Mouse (Mus musculus): ENCODE results near the gene Hfe. TPM values are rescaled to one million over a fixed set of nuclear protein-coding genes. Genes with fewer than 3 reads are reported as not detected.

Hfe gene
- polyA plus RNA-seq, 1 experiment: 4.5 TPM

DNA sequence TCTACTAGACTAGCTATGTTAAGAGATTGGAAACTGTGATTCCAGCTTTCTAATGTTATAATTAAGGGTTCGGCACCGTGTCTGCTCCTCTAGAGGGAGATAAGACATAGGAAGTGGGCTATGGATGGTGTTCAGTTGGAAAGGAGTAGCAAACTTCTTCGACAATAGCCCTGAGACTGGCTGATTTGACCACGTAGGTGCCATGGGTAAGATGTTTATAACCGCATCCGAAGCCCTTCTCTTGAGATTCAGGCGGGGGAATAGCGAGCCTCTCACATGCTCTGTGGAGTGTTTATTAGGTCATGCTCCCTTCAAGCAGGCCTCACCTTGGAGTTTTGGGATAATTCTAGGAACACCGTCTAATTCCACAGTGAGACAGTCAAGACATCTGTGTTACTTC, 15.7 kb downstream of the Hfe start:
- TF ChIP-seq POLR2A (IDR thresholded peaks at IDR 0.05; ENCODE audit: borderline replicate concordance, control insufficient read depth, low read depth, low read length) (no peak), CTCF (IDR thresholded peaks at IDR 0.05; ENCODE audit: control insufficient read depth, insufficient read depth, low read length) (no peak)
- no peaks in the 10 kb centered on the region for H3K4me1 ChIP-seq (ENCODE audit: control insufficient read depth, insufficient read depth, low read length)
- no peak overlapping the region for H3K4me3 ChIP-seq (replicated peaks; ENCODE audit: control insufficient read depth, low read depth, low read length)
- no peak overlapping the region for H3K27ac ChIP-seq (ENCODE audit: control insufficient read depth, insufficient read depth, low read depth, low read length, poor library complexity)
- 85% methylated on average over 9 of the region's 9 CpGs for whole genome bisulfite sequencing

DNA sequence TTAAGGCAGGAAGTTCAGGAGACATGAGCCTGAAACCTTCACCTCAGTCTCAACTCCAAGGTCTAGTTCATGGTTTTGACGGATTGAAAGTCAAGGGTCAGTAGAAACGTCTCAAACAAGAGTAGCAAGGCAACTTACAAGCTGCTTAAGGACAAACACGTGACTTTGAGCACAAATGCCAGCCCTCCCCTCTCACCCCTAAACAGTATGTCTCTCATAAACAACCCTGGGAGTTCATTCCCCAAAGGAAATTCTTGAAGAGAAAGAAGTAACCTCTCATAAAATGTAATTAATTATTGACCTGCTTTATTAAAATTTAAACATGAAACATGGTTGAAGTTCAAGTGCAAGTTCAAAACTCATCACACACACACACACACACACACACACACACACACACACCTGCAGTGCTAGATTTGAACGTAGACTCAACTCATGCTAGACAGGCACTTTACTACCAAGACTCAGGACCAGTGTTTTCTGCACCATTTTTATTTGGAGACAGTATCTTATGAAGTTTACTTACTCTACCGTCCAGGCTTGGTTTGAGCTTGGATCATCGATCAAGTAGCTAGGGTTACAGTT, 16.7 kb downstream of the Hfe start:
- no peak overlapping the region for H3K27ac ChIP-seq (ENCODE audit: control insufficient read depth, insufficient read depth, low read depth, low read length, poor library complexity)
- no peak overlapping the region for H3K4me3 ChIP-seq (replicated peaks; ENCODE audit: control insufficient read depth, low read depth, low read length)
- TF ChIP-seq POLR2A (IDR thresholded peaks at IDR 0.05; ENCODE audit: borderline replicate concordance, control insufficient read depth, low read depth, low read length): no peak
- no peak for TF ChIP-seq CTCF (IDR thresholded peaks at IDR 0.05; ENCODE audit: control insufficient read depth, insufficient read depth, low read length)
- 83% methylated on average over 6 of the region's 6 CpGs for WGBS
- H3K4me1 ChIP-seq (ENCODE audit: control insufficient read depth, insufficient read depth, low read length): peaks cover 1% of the 10 kb centered on the region; the same call in 1 of the 2 replicates

DNA sequence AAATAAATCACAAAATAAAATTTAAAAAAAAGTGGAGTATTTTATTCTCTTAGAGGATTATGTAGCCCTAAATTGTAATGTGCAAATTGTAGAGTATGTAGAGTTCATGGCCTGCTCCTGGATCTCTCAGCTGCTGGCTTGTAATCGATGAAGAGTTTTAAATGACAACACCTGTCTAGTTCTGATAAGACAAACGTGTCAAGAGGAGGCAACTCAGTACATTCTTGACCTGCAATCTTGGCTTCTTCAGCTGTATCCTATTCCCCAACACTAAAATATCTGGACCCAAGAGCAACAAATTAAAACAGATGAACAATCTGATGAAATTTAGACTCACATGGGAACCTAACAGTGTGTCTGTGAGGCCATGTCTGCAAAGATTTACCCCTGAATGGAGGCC, 21.2 kb downstream of the Hfe start:
- peaks cover 1% of the 10 kb centered on the region; the same call in 1 of the 2 replicates for H3K4me1 ChIP-seq (ENCODE audit: control insufficient read depth, insufficient read depth, low read length)
- TF ChIP-seq CTCF (IDR thresholded peaks at IDR 0.05; ENCODE audit: control insufficient read depth, insufficient read depth, low read length) (no peak), POLR2A (IDR thresholded peaks at IDR 0.05; ENCODE audit: borderline replicate concordance, control insufficient read depth, low read depth, low read length) (no peak)
- WGBS: 64% methylated on average over 2 of the region's 2 CpGs
- no peak overlapping the region for H3K4me3 ChIP-seq (replicated peaks; ENCODE audit: control insufficient read depth, low read depth, low read length)
- no peak overlapping the region for H3K27ac ChIP-seq (ENCODE audit: control insufficient read depth, insufficient read depth, low read depth, low read length, poor library complexity)

DNA sequence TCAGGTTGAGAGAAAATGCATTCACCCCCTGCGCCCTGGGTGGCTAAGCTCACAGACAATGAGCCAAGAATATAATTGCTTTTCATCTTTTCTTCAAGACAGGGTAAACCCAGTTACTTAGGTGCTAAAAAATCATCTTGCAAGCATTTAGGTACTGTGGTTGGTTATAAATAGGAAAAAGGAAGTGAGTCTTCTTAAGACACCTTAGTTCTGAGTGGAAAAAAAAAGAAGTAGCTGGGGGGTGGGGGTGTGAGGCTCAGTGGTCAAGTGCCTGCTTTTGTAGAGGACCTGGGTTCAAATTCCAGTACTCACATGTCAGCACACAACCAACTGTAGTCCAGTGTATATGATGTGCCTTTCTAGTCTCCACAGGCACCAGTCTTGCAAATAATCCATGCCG, 21.7 kb downstream of the Hfe start:
- TF ChIP-seq CTCF (IDR thresholded peaks at IDR 0.05; ENCODE audit: control insufficient read depth, insufficient read depth, low read length) (no peak), POLR2A (IDR thresholded peaks at IDR 0.05; ENCODE audit: borderline replicate concordance, control insufficient read depth, low read depth, low read length) (no peak)
- Histone ChIP-seq H3K27ac (ENCODE audit: control insufficient read depth, insufficient read depth, low read depth, low read length, poor library complexity) (no peak overlapping the region), H3K4me1 (ENCODE audit: control insufficient read depth, insufficient read depth, low read length) (peaks cover 1% of the 10 kb centered on the region; the same call in 1 of the 2 replicates), H3K4me3 (replicated peaks; ENCODE audit: control insufficient read depth, low read depth, low read length) (no peak overlapping the region)
- 84% methylated on average over 2 of the region's 2 CpGs for WGBS

DNA sequence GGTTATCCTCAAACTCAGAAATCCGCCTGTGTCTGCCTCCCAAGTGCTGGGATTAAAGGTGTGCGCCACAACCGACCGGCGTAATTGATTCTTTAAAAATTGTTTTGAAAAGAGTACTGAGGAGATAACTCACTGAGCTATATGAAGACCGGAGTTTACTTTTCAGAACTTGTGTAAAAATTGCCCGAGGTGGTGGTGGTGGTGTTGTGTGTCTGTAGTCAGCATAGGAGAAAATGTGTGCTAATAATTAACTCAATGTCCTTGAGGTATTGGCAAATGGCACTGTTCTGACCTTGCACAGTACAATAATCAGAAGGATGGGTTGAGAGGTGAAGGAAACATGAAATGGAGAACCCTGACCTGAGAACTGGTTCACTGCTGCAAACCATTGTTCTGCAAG, 22.7 kb downstream of the Hfe start:
- WGBS: 93% methylated on average over 7 of the region's 7 CpGs
- Histone ChIP-seq H3K4me3 (replicated peaks; ENCODE audit: control insufficient read depth, low read depth, low read length) (no peak overlapping the region), H3K27ac (ENCODE audit: control insufficient read depth, insufficient read depth, low read depth, low read length, poor library complexity) (no peak overlapping the region), H3K4me1 (ENCODE audit: control insufficient read depth, insufficient read depth, low read length) (peaks cover 1% of the 10 kb centered on the region; the same call in 1 of the 2 replicates)
- TF ChIP-seq CTCF (IDR thresholded peaks at IDR 0.05; ENCODE audit: control insufficient read depth, insufficient read depth, low read length) (no peak), POLR2A (IDR thresholded peaks at IDR 0.05; ENCODE audit: borderline replicate concordance, control insufficient read depth, low read depth, low read length) (no peak)

DNA sequence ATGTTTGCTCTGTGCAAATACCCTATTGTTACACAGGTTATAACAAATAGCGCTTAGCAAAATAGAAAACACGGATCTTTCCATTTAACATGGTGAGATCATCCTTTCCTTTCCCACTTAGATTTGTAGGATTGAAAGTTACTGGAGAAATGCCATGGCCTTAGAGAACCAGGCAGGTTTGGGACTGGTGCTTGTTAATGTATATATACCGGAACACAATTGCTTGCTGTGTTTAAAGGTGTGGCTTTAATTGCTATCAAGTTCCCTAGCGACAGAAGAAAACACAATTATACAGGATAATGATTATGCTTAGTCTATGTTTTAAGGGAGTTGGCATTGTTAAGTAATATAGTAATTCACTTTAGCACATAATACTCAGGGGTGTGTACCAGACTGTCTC, 23.5 kb downstream of the Hfe start:
- no peak overlapping the region for H3K27ac ChIP-seq (ENCODE audit: control insufficient read depth, insufficient read depth, low read depth, low read length, poor library complexity)

DNA sequence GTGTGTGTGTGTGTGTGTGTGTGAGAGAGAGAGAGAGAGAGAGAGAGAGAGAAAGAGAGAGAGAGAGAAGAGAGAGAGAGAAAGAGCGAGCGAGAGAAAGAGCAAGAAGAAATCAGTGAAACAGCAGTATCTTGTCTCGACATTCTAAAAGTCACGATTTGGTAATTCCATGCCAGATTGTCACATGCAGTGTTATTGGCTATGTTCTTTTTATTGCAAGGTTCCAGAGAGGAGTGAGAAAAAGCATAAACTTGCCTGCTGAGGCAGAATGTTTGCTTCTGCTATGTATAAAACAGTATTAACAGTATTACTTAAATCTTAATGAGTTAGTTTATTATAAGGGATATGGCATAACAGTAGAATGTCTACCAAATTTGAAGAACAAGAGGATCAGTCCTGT, 24.7 kb downstream of the Hfe start:
- Histone ChIP-seq H3K4me1 (ENCODE audit: control insufficient read depth, insufficient read depth, low read length) (peaks cover 1% of the 10 kb centered on the region), H3K27ac (ENCODE audit: control insufficient read depth, insufficient read depth, low read depth, low read length, poor library complexity) (peak overlapping the region; percentile 98), H3K4me3 (replicated peaks; ENCODE audit: control insufficient read depth, low read depth, low read length) (peak overlapping the region; percentile 52)
- 46% methylated on average over 4 of the region's 4 CpGs for WGBS
- no peak for TF ChIP-seq POLR2A (IDR thresholded peaks at IDR 0.05; ENCODE audit: borderline replicate concordance, control insufficient read depth, low read depth, low read length)
- no peak for TF ChIP-seq CTCF (IDR thresholded peaks at IDR 0.05; ENCODE audit: control insufficient read depth, insufficient read depth, low read length)

More for the DNA sequence above, 23.5 kb downstream of the Hfe start:
- no peak for TF ChIP-seq CTCF (IDR thresholded peaks at IDR 0.05; ENCODE audit: control insufficient read depth, insufficient read depth, low read length)
- TF ChIP-seq POLR2A (IDR thresholded peaks at IDR 0.05; ENCODE audit: borderline replicate concordance, control insufficient read depth, low read depth, low read length): no peak
- Histone ChIP-seq H3K4me1 (ENCODE audit: control insufficient read depth, insufficient read depth, low read length) (peaks cover 1% of the 10 kb centered on the region), H3K4me3 (replicated peaks; ENCODE audit: control insufficient read depth, low read depth, low read length) (no peak overlapping the region)
- WGBS: 82% methylated on average over 4 of the region's 4 CpGs

DNA sequence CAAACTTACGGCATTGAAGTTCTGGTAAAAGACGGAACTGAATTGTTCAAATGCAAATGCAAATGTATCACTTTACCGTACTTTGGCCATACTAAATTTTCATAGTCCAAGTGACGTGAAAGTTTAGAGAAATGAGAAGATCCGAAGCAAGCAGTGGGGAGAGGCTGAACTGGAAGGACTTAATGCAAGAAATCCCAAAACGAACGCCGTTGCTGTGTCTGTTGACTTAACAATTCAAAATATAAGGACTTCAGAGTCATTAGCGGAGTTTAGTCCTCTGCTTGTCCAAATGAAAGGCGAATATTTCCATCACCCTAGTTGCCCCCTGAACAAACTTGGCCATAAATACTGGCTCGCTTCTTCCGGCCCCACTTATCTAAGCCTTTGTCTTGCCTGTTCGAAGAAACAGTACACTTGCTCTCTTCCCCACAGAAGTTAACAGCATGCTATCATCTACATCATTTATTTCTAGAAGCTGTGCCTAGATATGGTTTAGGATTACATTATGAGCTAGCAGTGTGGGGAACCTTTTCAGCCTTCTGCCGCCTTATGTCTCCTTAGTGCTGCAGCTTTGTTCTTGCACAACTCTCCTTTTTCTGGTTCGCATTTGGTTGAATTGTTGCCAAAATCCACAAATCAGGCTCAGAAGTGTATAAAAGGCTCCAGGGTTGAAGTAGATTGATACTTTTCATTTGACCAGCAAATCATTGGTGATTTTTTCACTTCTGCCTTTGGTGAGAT, 25.4 kb downstream of the Hfe start:
- 3% methylated on average over 15 of the region's 15 CpGs for WGBS
- H3K4me1 ChIP-seq (ENCODE audit: control insufficient read depth, insufficient read depth, low read length): peaks cover 1% of the 10 kb centered on the region
- H3K4me3 ChIP-seq (replicated peaks; ENCODE audit: control insufficient read depth, low read depth, low read length): peak overlapping the region; percentile 60
- peak overlapping the region; percentile 98 for H3K27ac ChIP-seq (ENCODE audit: control insufficient read depth, insufficient read depth, low read depth, low read length, poor library complexity)
- TF ChIP-seq CTCF (IDR thresholded peaks at IDR 0.05; ENCODE audit: control insufficient read depth, insufficient read depth, low read length) (no peak), POLR2A (IDR thresholded peaks at IDR 0.05; ENCODE audit: borderline replicate concordance, control insufficient read depth, low read depth, low read length) (no peak; the same call in 1 of the 2 replicates)
